ENCODE assay signal across 9 mouse cellular contexts in genomic region chr14:124222447-124222846, GRCm38 (mm10).
DNase-seq lines count a peak whose midpoint lies in the region; ATAC-seq and TF ChIP-seq lines count a peak whose summit lies in the region.
"Had no signal": no experiment of that assay in that cellular context is flagged by ENCODE, and none has a peak within 500 bp of the region (broad histone marks: within the 10 kb centered on the region; RNA-seq: fewer than 3 reads in every experiment).

No protein-coding gene starts in this region.

- peak; percentile 31 for DNase-seq in kidney, postnatal 0 days (ENCODE audit: low spot score)
- DNase-seq in kidney, postnatal 10 days: no peak
- no peak for DNase-seq in G1E (ENCODE audit: low spot score)
- peak; percentile 67 to 77 for DNase-seq in cerebellum, postnatal 10 days
- no peak for DNase-seq in gastrocnemius, adult 18-20 months (ENCODE audit: low spot score)
- DNase-seq in heart, embryonic 10.5 days (ENCODE audit: low spot score): no peak
- no peak for DNase-seq in kidney, adult 18-20 months
- DNase-seq: gastrocnemius, postnatal 14 days had no signal

- H3K4me2 ChIP-seq in kidney, postnatal 0 days (ENCODE audit: low read length): no peak overlapping the region
- H3K4me2 ChIP-seq in midbrain, embryonic 12.5 days (replicated peaks): no peak overlapping the region

- TF ChIP-seq CTCF in kidney, postnatal 0 days (IDR thresholded peaks at IDR 0.05; ENCODE audit: low read depth): peak; percentile 58
- no peak for TF ChIP-seq CTCF in G1E (IDR thresholded peaks at IDR 0.05; ENCODE audit: low read depth, low read length)

- WGBS in kidney, postnatal 0 days: 20% methylated on average over 1 of the region's 1 CpGs
- WGBS in midbrain, embryonic 12.5 days: 39% methylated on average over 1 of the region's 1 CpGs
- WGBS in heart, embryonic 10.5 days: 51% methylated on average over 1 of the region's 1 CpGs

- H3K27ac ChIP-seq in kidney, postnatal 0 days: no peak overlapping the region
- H3K27ac ChIP-seq in midbrain, embryonic 12.5 days (replicated peaks): no peak overlapping the region
- H3K27ac ChIP-seq in heart, embryonic 10.5 days: no peak overlapping the region

- H3K9me3 ChIP-seq in kidney, postnatal 0 days (replicated peaks; ENCODE audit: low read length): no peaks in the 10 kb centered on the region
- H3K9me3 ChIP-seq in G1E (replicated peaks): no peaks in the 10 kb centered on the region
- H3K9me3 ChIP-seq in midbrain, embryonic 12.5 days: no peaks in the 10 kb centered on the region
- no peaks in the 10 kb centered on the region for H3K9me3 ChIP-seq in heart, embryonic 10.5 days

- ATAC-seq in kidney, postnatal 0 days (replicated peaks; ENCODE audit: low FRiP score, low read depth): no peak
- ATAC-seq in G1E (ENCODE audit: extremely low read depth, insufficient number of reproducible peaks, low FRiP score, poor library complexity, severe bottlenecking): peak; percentile 52; the same call in 1 of the 2 replicates
- ATAC-seq in midbrain, embryonic 12.5 days (ENCODE audit: low FRiP score, low read depth): peak; percentile 62

- H3K4me1 ChIP-seq in kidney, postnatal 0 days (replicated peaks; ENCODE audit: insufficient read depth, low read length): no peaks in the 10 kb centered on the region
- no peaks in the 10 kb centered on the region for H3K4me1 ChIP-seq in G1E (ENCODE audit: insufficient read depth, low read depth, low read length)
- no peaks in the 10 kb centered on the region for H3K4me1 ChIP-seq in midbrain, embryonic 12.5 days
- no peaks in the 10 kb centered on the region for H3K4me1 ChIP-seq in heart, embryonic 10.5 days

- no peak overlapping the region for H3K9ac ChIP-seq in kidney, postnatal 0 days (ENCODE audit: low read depth, low read length)
- no peak overlapping the region for H3K9ac ChIP-seq in midbrain, embryonic 12.5 days (replicated peaks)

- no peaks in the 10 kb centered on the region for H3K36me3 ChIP-seq in kidney, postnatal 0 days (ENCODE audit: insufficient read depth, low read length)
- no peaks in the 10 kb centered on the region for H3K36me3 ChIP-seq in G1E (replicated peaks)
- no peaks in the 10 kb centered on the region for H3K36me3 ChIP-seq in midbrain, embryonic 12.5 days
- H3K36me3 ChIP-seq in heart, embryonic 10.5 days: no peaks in the 10 kb centered on the region

- H3K27me3 ChIP-seq in kidney, postnatal 0 days (ENCODE audit: insufficient read depth, low read length): no peaks in the 10 kb centered on the region
- H3K27me3 ChIP-seq in G1E (ENCODE audit: insufficient read depth, low read length): no peaks in the 10 kb centered on the region
- H3K27me3 ChIP-seq in midbrain, embryonic 12.5 days: no peaks in the 10 kb centered on the region
- H3K27me3 ChIP-seq in heart, embryonic 10.5 days (ENCODE audit: insufficient read depth, poor library complexity, severe bottlenecking): no peaks in the 10 kb centered on the region

- H3K4me3 ChIP-seq in kidney, postnatal 0 days (replicated peaks; ENCODE audit: low read depth, low read length): no peak overlapping the region
- H3K4me3 ChIP-seq in G1E (ENCODE audit: low read depth, low read length): no peak overlapping the region
- H3K4me3 ChIP-seq in midbrain, embryonic 12.5 days: no peak overlapping the region
- H3K4me3 ChIP-seq in heart, embryonic 10.5 days: no peak overlapping the region

Comparison
In these comparisons a context has a peak if more than half of its experiments do, and no peak if none do; other contexts are left out.
1. DNase-seq: peak in kidney, postnatal 0 days (single experiment) and cerebellum, postnatal 10 days (2 of 2); none in kidney, postnatal 10 days (single experiment), G1E (single experiment), gastrocnemius, adult 18-20 months (single experiment), heart, embryonic 10.5 days (single experiment) and kidney, adult 18-20 months (single experiment).